Mouse (Mus musculus) MEL (cell line): Measurements from ENCODE around the gene Mtln. TPM values are rescaled to one million over a fixed set of nuclear protein-coding genes. Genes with fewer than 3 reads are reported as not detected.

Source experiments
- DNase-seq: peaks from one replicate; pipeline ENCODE4 v3.0.0; 2011; ENCODE audit warnings: low read depth, low spot score
- H3K27ac ChIP-seq: 2 replicates; pipeline ENCODE4 v1.5.1; 2012; ENCODE audit warnings: low read depth, mild to moderate bottlenecking, control low read depth, low read length, moderate library complexity; ENCODE audit not compliant: control insufficient read depth
- H3K27me3 ChIP-seq, 2 experiments: fragments of 150-350 bp in 1 of 2; sonication (generic) in 1 of 2; 2 replicates each; pipeline ENCODE4 v1.6.1; 2012; ENCODE audit warnings: low read length in 2 of 2, mild to moderate bottlenecking in 2 of 2, improper control_type of control experiment in 1 of 2, moderate library complexity in 1 of 2; ENCODE audit not compliant: insufficient read depth in 2 of 2, control insufficient read depth in 1 of 2
- H3K36me3 ChIP-seq, 2 experiments: 2 replicates each; pipeline ENCODE4 v1.6.1; 2012 to 2014; ENCODE audit warnings: low read length in 2 of 2, improper control_type of control experiment in 1 of 2, inconsistent platforms in 1 of 2, mild to moderate bottlenecking in 1 of 2; ENCODE audit not compliant: insufficient read depth in 2 of 2, control insufficient read depth in 1 of 2
- H3K4me1 ChIP-seq, 2 experiments: fragments of 150-350 bp in 1 of 2; sonication (generic) in 1 of 2; 2 replicates each; pipeline ENCODE4 v1.6.1; 2012; ENCODE audit warnings: low read length in 2 of 2, improper control_type of control experiment in 1 of 2, mild to moderate bottlenecking in 1 of 2; ENCODE audit not compliant: insufficient read depth in 2 of 2, control insufficient read depth in 1 of 2
- H3K4me3 ChIP-seq, 2 experiments: fragments of 150-350 bp in 1 of 2; sonication (generic) in 1 of 2; 2 replicates each; pipeline ENCODE4 v1.5.1; 2012; ENCODE audit warnings: low read depth in 2 of 2, low read length in 2 of 2, mild to moderate bottlenecking in 2 of 2, moderate library complexity in 2 of 2, control low read depth in 1 of 2, improper control_type of control experiment in 1 of 2; ENCODE audit not compliant: control insufficient read depth in 1 of 2, insufficient read depth in 1 of 2
- H3K79me2 ChIP-seq: 2 replicates; pipeline ENCODE4 v1.6.1; 2012; ENCODE audit warnings: mild to moderate bottlenecking, low read length, moderate library complexity; ENCODE audit not compliant: control insufficient read depth, poor library complexity, insufficient read depth
- H3K9ac ChIP-seq: 2 replicates; pipeline ENCODE4 v1.6.1; 2012; ENCODE audit warnings: low read depth, mild to moderate bottlenecking, control low read depth, low read length, moderate library complexity; ENCODE audit not compliant: control insufficient read depth, poor library complexity, severe bottlenecking
- H3K9me3 ChIP-seq: fragments of 150-350 bp; sonication (generic); replicated peaks from 2 replicates; pipeline ENCODE4 v1.6.1; 2012; ENCODE audit warnings: mild to moderate bottlenecking, low read length, improper control_type of control experiment, moderate library complexity; ENCODE audit not compliant: insufficient read depth
- BHLHE40 ChIP-seq: IDR thresholded peaks from 2 replicates; pipeline ENCODE4 v1.6.1; 2012; ENCODE audit warnings: low read depth, mild to moderate bottlenecking, inconsistent platforms, low read length, improper control_type of control experiment, borderline replicate concordance
- CHD1 ChIP-seq: IDR thresholded peaks from 2 replicates; pipeline ENCODE4 v1.6.1; 2012; ENCODE audit warnings: low read depth, mild to moderate bottlenecking, inconsistent platforms, low read length, improper control_type of control experiment
- CHD2 ChIP-seq: IDR thresholded peaks from 2 replicates; pipeline ENCODE4 v1.6.1; 2011; ENCODE audit warnings: low read length, improper control_type of control experiment
- E2F4 ChIP-seq: IDR thresholded peaks from 2 replicates; pipeline ENCODE4 v1.6.1; 2011; ENCODE audit warnings: low read depth, low read length, improper control_type of control experiment, borderline replicate concordance
- EP300 ChIP-seq, 2 experiments: IDR thresholded peaks; 2 replicates each; pipeline ENCODE4 v1.6.1; 2011; ENCODE audit warnings: improper control_type of control experiment in 2 of 2, low read length in 2 of 2, low read depth in 1 of 2, mild to moderate bottlenecking in 1 of 2
- ETS1 ChIP-seq: IDR thresholded peaks from 2 replicates; pipeline ENCODE4 v1.6.1; 2012; ENCODE audit warnings: low read depth, mild to moderate bottlenecking, inconsistent platforms, low read length, improper control_type of control experiment, moderate library complexity
- GABPA ChIP-seq: IDR thresholded peaks from 2 replicates; pipeline ENCODE4 v1.6.1; 2012; ENCODE audit warnings: low read depth, mild to moderate bottlenecking, inconsistent platforms, low read length, improper control_type of control experiment, moderate library complexity
- GATA1 ChIP-seq: IDR thresholded peaks from 2 replicates; pipeline ENCODE4 v1.6.1; 2011; ENCODE audit warnings: low read depth, low read length, improper control_type of control experiment
- HCFC1 ChIP-seq: IDR thresholded peaks from 2 replicates; pipeline ENCODE4 v1.6.1; 2012; ENCODE audit warnings: low read depth, mild to moderate bottlenecking, inconsistent platforms, low read length, improper control_type of control experiment, moderate library complexity
- KAT2A ChIP-seq: conservative IDR thresholded peaks from 2 replicates; pipeline ENCODE4 v1.6.1; 2012; ENCODE audit warnings: low read depth, low read length, improper control_type of control experiment, inconsistent platforms
- MAZ ChIP-seq: IDR thresholded peaks from 2 replicates; pipeline ENCODE4 v1.6.1; 2012; ENCODE audit warnings: low read depth, mild to moderate bottlenecking, inconsistent platforms, low read length, improper control_type of control experiment
- MEF2A ChIP-seq: IDR thresholded peaks from 2 replicates; pipeline ENCODE4 v1.6.1; 2014; ENCODE audit warnings: low read depth, mild to moderate bottlenecking, inconsistent platforms, low read length, improper control_type of control experiment; ENCODE audit not compliant: poor library complexity, insufficient replicate concordance, severe bottlenecking; ENCODE audit errors: extremely low read depth
- MXI1 ChIP-seq: IDR thresholded peaks from 2 replicates; pipeline ENCODE4 v1.6.1; 2011; ENCODE audit warnings: mild to moderate bottlenecking, low read depth, low read length, improper control_type of control experiment
- RAD21 ChIP-seq: IDR thresholded peaks from 2 replicates; pipeline ENCODE4 v1.6.1; 2011; ENCODE audit warnings: mild to moderate bottlenecking, low read depth, low read length, improper control_type of control experiment
- SIN3A ChIP-seq: IDR thresholded peaks from 2 replicates; pipeline ENCODE4 v1.6.1; 2012; ENCODE audit warnings: low read length, improper control_type of control experiment, inconsistent platforms
- SMC3 ChIP-seq: IDR thresholded peaks from 2 replicates; pipeline ENCODE4 v1.6.1; 2011; ENCODE audit warnings: low read depth, low read length, improper control_type of control experiment
- TAL1 ChIP-seq: IDR thresholded peaks from 2 replicates; pipeline ENCODE4 v1.6.1; 2012; ENCODE audit warnings: mild to moderate bottlenecking, inconsistent platforms, low read length, moderate library complexity, mixed read lengths
- UBTF ChIP-seq: IDR thresholded peaks from 2 replicates; pipeline ENCODE4 v1.6.1; 2012; ENCODE audit warnings: low read depth, mild to moderate bottlenecking, inconsistent platforms, low read length, improper control_type of control experiment, moderate library complexity, borderline replicate concordance; ENCODE audit not compliant: insufficient read depth
- USF2 ChIP-seq, 2 experiments: IDR thresholded peaks; 2 replicates each; pipeline ENCODE4 v1.6.1; 2011 to 2012; ENCODE audit warnings: improper control_type of control experiment in 2 of 2, low read length in 2 of 2, borderline replicate concordance in 1 of 2, inconsistent platforms in 1 of 2, low read depth in 1 of 2, mild to moderate bottlenecking in 1 of 2; ENCODE audit not compliant: insufficient read depth in 1 of 2
- ZKSCAN1 ChIP-seq: IDR thresholded peaks from 2 replicates; pipeline ENCODE4 v1.6.1; 2012; ENCODE audit warnings: low read depth, mild to moderate bottlenecking, inconsistent platforms, low read length, improper control_type of control experiment, moderate library complexity
- ZNF384 ChIP-seq: IDR thresholded peaks from 2 replicates; pipeline ENCODE4 v1.6.1; 2012; ENCODE audit warnings: low read depth, mild to moderate bottlenecking, inconsistent platforms, low read length, improper control_type of control experiment
- polyA plus RNA-seq, 2 experiments: library from polyadenylated mRNA; stranded (reverse) in 1 of 2; unstranded in 1 of 2; fragments of >175 nt in 1 of 2; fragments of >200 nt in 1 of 2; gene quantifications; 2 replicates each; pipeline versions ENCODE4 v1.2.1 to v1.2.4; 2012; ENCODE audit warnings: low replicate concordance in 2 of 2, low read depth in 1 of 2; ENCODE audit not compliant: insufficient read length in 2 of 2, insufficient read depth in 1 of 2, missing spikeins in 1 of 2
- total RNA-seq: library from RNA; depleted of rRNA; stranded (reverse); fragments of 300-350 nt; gene quantifications from 2 replicates; pipeline ENCODE4 v1.2.3, GENCODE M21; 2012

Mtln gene
- total and polyA plus RNA-seq, 3 experiments = 29.8 to 44.2 TPM; not detected in 1

- TF ChIP-seq GATA1 (no peak), TAL1 (peak; percentile 28), EP300 (IDR thresholded peaks at IDR 0.05; ENCODE audit: low read depth in 1 of 2, low read length in 2 of 2) (peak in 1 of 2 experiments; percentile 48; a peak in 2 of 4 replicates), SIN3A (peak; percentile 98)
- TF ChIP-seq, all 39 proteins: peak for 18
These were observed 3.7 kb downstream of the Mtln start, which contains the start of gene Nphp1 (continued) for GRCm38 (mm10) chr2:127788440-127789116.

DNA sequence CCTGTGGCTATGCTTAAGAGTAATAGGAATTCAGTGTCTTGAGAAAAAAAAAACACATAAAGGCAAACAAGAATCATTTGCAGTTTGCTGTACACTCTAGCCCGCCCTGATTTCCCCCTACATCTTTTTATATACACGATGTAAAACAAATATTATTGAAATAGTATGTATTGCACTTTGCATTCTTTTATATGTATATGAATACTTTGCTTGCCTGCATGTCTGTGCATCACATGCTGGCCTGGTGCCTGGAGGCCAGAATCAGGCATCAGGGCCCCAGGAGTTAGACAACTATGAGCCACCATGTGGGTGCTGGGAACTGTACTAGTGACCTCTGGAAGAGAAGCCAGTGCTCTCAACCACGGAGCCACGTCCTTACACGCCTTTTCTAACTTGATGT, 5.1 kb downstream of the Mtln start:
- Histone ChIP-seq H3K4me1 (peaks cover 3 to 15% of the 10 kb centered on the region in 2 experiments), H3K4me3 (no peak overlapping the region), H3K36me3 (peaks cover 0 to 15% of the 10 kb centered on the region in 2 experiments; a peak in 2 of 4 replicates), H3K27me3 (no peaks in the 10 kb centered on the region), H3K27ac (no peak overlapping the region), H3K9ac (no peak overlapping the region), H3K79me2 (peaks cover 18% of the 10 kb centered on the region), H3K9me3 (no peaks in the 10 kb centered on the region)
- DNase-seq = no peak
- no peak for TF ChIP-seq MXI1
- no peak for TF ChIP-seq ETS1
- no peak for TF ChIP-seq KAT2A
- TF ChIP-seq MAZ = no peak
- no peak for TF ChIP-seq HCFC1
- TF ChIP-seq ZNF384 = no peak
- TF ChIP-seq MEF2A = no peak
- no peak for TF ChIP-seq ZKSCAN1
- no peak for TF ChIP-seq E2F4
- no peak for TF ChIP-seq USF2 (IDR thresholded peaks at IDR 0.05; ENCODE audit: borderline replicate concordance in 1 of 2, insufficient read depth in 1 of 2, low read depth in 1 of 2, low read length in 2 of 2)
- TF ChIP-seq UBTF = no peak
- no peak for TF ChIP-seq CHD1
- TF ChIP-seq GABPA = no peak
- TF ChIP-seq BHLHE40 = no peak
- TF ChIP-seq CHD2 = no peak
- TF ChIP-seq SMC3 = no peak
- no peak for TF ChIP-seq SIN3A
- no peak for TF ChIP-seq EP300 (IDR thresholded peaks at IDR 0.05; ENCODE audit: low read depth in 1 of 2, low read length in 2 of 2)
- no peak for TF ChIP-seq RAD21
